Mouse (Mus musculus): ENCODE data around the gene Ankrd10. TPM values are rescaled to one million over a fixed set of nuclear protein-coding genes. Genes with fewer than 3 reads are reported as not detected.

Ankrd10 gene
- total RNA-seq, 2 experiments from 2014 or later: 53.7 to 59.6 TPM

Small RNAs within 50 kb of the gene (microRNA-seq; reads per million reads assigned to microRNA genes)
- 1.0 reads per million in 2 experiments for gene Mir7238

Other genes starting within 250 kb of the Ankrd10 start
- 10 to 100 TPM; 31.3 to 33.6 TPM for gene Rab20, start 157.0 kb downstream of the Ankrd10 start, total RNA-seq (2021)
- gene Naxd, start 138.3 kb downstream of the Ankrd10 start, total RNA-seq (2021): 10 to 100 TPM; 37.1 to 39.1 TPM
- gene Cars2, start 85.0 kb downstream of the Ankrd10 start, total RNA-seq (2021): 10 to 100 TPM; 31.9 to 36.3 TPM
- 10 to 100 TPM; 34.7 to 38.1 TPM for gene Ing1, start 80.2 kb downstream of the Ankrd10 start, total RNA-seq (2021)
- not detected for gene 1700016D06Rik, start 65.3 kb upstream of the Ankrd10 start, total RNA-seq (2021)
- gene Arhgef7, start 92.0 kb upstream of the Ankrd10 start, total RNA-seq (2021): 100 to 1,000 TPM; 209 to 213 TPM
- gene Tex29, start 204.7 kb upstream of the Ankrd10 start, total RNA-seq (2021): not detected